8 mouse cellular contexts compared by ENCODE assay signal in the genomic region with DNA sequence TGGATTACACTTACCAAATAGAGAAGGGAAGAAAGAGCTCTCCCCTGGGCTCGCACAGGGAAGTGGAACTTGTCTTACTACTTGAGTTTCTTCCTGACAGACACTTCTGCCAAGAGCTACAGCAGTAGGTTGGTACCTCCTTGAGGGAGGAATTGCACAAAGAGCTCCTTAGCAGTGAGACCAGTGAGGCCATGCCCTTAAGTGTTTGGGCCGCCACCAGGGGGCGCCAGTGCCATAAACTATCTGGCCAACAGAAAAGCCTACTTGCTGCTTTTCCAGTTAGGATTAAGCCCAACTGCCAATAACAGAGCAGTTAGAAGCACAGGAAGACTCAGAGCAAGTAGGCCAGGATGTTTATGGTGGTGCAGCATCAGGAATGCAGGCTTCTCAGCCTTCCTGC. TPM values are rescaled to one million over a fixed set of nuclear protein-coding genes. Genes with fewer than 3 reads are reported as not detected.
DNase-seq lines count a peak whose midpoint lies in the region; ATAC-seq and TF ChIP-seq lines count a peak whose summit lies in the region.

No protein-coding gene starts in this region.

- H3K4me2 ChIP-seq in heart, embryonic 11.5 days = no peak overlapping the region
- H3K4me2 ChIP-seq in intestine, embryonic 15.5 days (replicated peaks) = no peak overlapping the region
- H3K4me2 ChIP-seq in midbrain, embryonic 11.5 days = no peak overlapping the region

- peak; percentile 96 for DNase-seq in heart, adult 11 months
- peak; percentile 95 for DNase-seq in gastrocnemius, postnatal 10 days
- DNase-seq in left cerebral cortex, postnatal 14 days (ENCODE audit: low spot score in 2 of 2) = peak; percentile 80 to 81
- peak; percentile 99 for DNase-seq in midbrain, embryonic 11.5 days (ENCODE audit: low spot score, missing footprints)
- peak; percentile 49 to 82 for DNase-seq in spleen, adult 18-20 months

- WGBS in heart, embryonic 11.5 days (ENCODE audit: insufficient replicate concordance) = 6% methylated on average over 3 of the region's 3 CpGs
- 21% methylated on average over 3 of the region's 3 CpGs for WGBS in intestine, embryonic 15.5 days
- WGBS in midbrain, embryonic 11.5 days = 14% methylated on average over 3 of the region's 3 CpGs

- H3K36me3 ChIP-seq in heart, embryonic 11.5 days (ENCODE audit: control insufficient read depth, insufficient read depth, low read length) = peaks cover 30% of the 10 kb centered on the region
- H3K36me3 ChIP-seq in intestine, embryonic 15.5 days = 0 out of 2 replicates have a peak, but pooled peaks cover 3% of the 10 kb centered on the region
- peaks cover 16% of the 10 kb centered on the region for H3K36me3 ChIP-seq in midbrain, embryonic 11.5 days (ENCODE audit: control insufficient read depth, insufficient read depth, low read length)

- H3K9me3 ChIP-seq in heart, embryonic 11.5 days (replicated peaks; ENCODE audit: control insufficient read depth, low read length) = no peaks in the 10 kb centered on the region
- H3K9me3 ChIP-seq in intestine, embryonic 15.5 days = no peaks in the 10 kb centered on the region
- H3K9me3 ChIP-seq in midbrain, embryonic 11.5 days (ENCODE audit: control insufficient read depth, low read length) = no peaks in the 10 kb centered on the region

- TF ChIP-seq POLR2A in cortical plate, adult 2 months (IDR thresholded peaks at IDR 0.05; ENCODE audit: extremely low read depth, insufficient read depth, low read length) = no peak

- H3K9ac ChIP-seq in heart, embryonic 11.5 days (ENCODE audit: low read depth, low read length) = no peak overlapping the region
- no peak overlapping the region for H3K9ac ChIP-seq in intestine, embryonic 15.5 days
- no peak overlapping the region for H3K9ac ChIP-seq in midbrain, embryonic 11.5 days (ENCODE audit: low read length)

- H3K4me3 ChIP-seq in heart, embryonic 11.5 days (ENCODE audit: low read depth, low read length) = no peak overlapping the region
- no peak overlapping the region for H3K4me3 ChIP-seq in cortical plate, adult 2 months (ENCODE audit: insufficient read depth, low read length)
- no peak overlapping the region for H3K4me3 ChIP-seq in intestine, embryonic 15.5 days (replicated peaks)
- H3K4me3 ChIP-seq in midbrain, embryonic 11.5 days (ENCODE audit: low read depth, low read length) = no peak overlapping the region

- H3K4me1 ChIP-seq in heart, embryonic 11.5 days (ENCODE audit: control insufficient read depth, insufficient read depth, low read length) = no peaks in the 10 kb centered on the region
- H3K4me1 ChIP-seq in cortical plate, adult 2 months (ENCODE audit: control insufficient read depth, insufficient read depth, low read length) = no peaks in the 10 kb centered on the region
- H3K4me1 ChIP-seq in intestine, embryonic 15.5 days (replicated peaks) = no peaks in the 10 kb centered on the region
- H3K4me1 ChIP-seq in midbrain, embryonic 11.5 days (ENCODE audit: control insufficient read depth, insufficient read depth, low read length) = no peaks in the 10 kb centered on the region

- H3K27ac ChIP-seq in heart, embryonic 11.5 days (ENCODE audit: low read depth, low read length) = no peak overlapping the region
- H3K27ac ChIP-seq in cortical plate, adult 2 months (ENCODE audit: insufficient read depth, low read length) = no peak overlapping the region
- no peak overlapping the region for H3K27ac ChIP-seq in intestine, embryonic 15.5 days
- H3K27ac ChIP-seq in midbrain, embryonic 11.5 days (ENCODE audit: low read depth, low read length) = no peak overlapping the region

- H3K27me3 ChIP-seq in heart, embryonic 11.5 days (ENCODE audit: control insufficient read depth, insufficient read depth, low read length) = no peaks in the 10 kb centered on the region
- H3K27me3 ChIP-seq in intestine, embryonic 15.5 days (replicated peaks) = no peaks in the 10 kb centered on the region
- no peaks in the 10 kb centered on the region for H3K27me3 ChIP-seq in midbrain, embryonic 11.5 days (ENCODE audit: control insufficient read depth, insufficient read depth, low read length)

- intact Hi-C loops in left cerebral cortex, postnatal 14 days (cut with DNase I) = loop anchor here (5.0 kb wide), 1 partner anchor 57 kb away; the partner anchor contains the start of gene Ccin

- peak; percentile 76 for TF ChIP-seq CTCF in cortical plate, adult 2 months (IDR thresholded peaks at IDR 0.05; ENCODE audit: extremely low read depth, insufficient read depth, low read length)

- ATAC-seq in heart, embryonic 11.5 days (replicated peaks; ENCODE audit: insufficient number of reproducible peaks, low FRiP score, low TSS enrichment) = no peak
- peak; percentile 81 for ATAC-seq in intestine, embryonic 15.5 days
- ATAC-seq in midbrain, embryonic 11.5 days (ENCODE audit: low FRiP score) = 0 out of 2 replicates have a peak, but pooled peaks have one; percentile 46

RNA-seq across cellular contexts. Expression of gene Glipr2, which starts 31.4 kb away (rescaled TPM):
- polyA plus RNA-seq in heart, embryonic 11.5 days (2014; fragmentation: Nextera tagmentation; extraction: Ambion mirVana) = 112 and 136 TPM in 2 replicates
- 2.6 and 3.2 TPM in 2 replicates for polyA plus RNA-seq in cortical plate, adult 2 months (2012; rRNA removed)
- total RNA-seq in gastrocnemius, postnatal 10 days (2021) = 10 to 100 TPM; 13.1 to 18.0 TPM
- polyA plus RNA-seq in intestine, embryonic 15.5 days (2015; fragmentation: Nextera tagmentation; extraction: Ambion mirVana) = 85.4 and 88.7 TPM in 2 replicates
- 1 to 10 TPM; 1.7 to 2.0 TPM for total RNA-seq in left cerebral cortex, postnatal 14 days (2021)
- 82.7 and 89.5 TPM in 2 replicates for polyA plus RNA-seq in midbrain, embryonic 11.5 days (2014; fragmentation: Nextera tagmentation; extraction: Ambion mirVana)

RNA-seq across cellular contexts. Expression of gene Reck, which starts 50.4 kb away (rescaled TPM):
- 11.8 and 13.6 TPM in 2 replicates for polyA plus RNA-seq in heart, embryonic 11.5 days (2014; fragmentation: Nextera tagmentation; extraction: Ambion mirVana)
- polyA plus RNA-seq in cortical plate, adult 2 months (2012; rRNA removed) = 12.9 and 13.1 TPM in 2 replicates
- total RNA-seq in gastrocnemius, postnatal 10 days (2021) = 10 to 100 TPM; 13.6 to 15.5 TPM
- polyA plus RNA-seq in intestine, embryonic 15.5 days (2015; fragmentation: Nextera tagmentation; extraction: Ambion mirVana) = 16.4 and 17.0 TPM in 2 replicates
- 1 to 10 TPM; 5.6 to 7.3 TPM for total RNA-seq in left cerebral cortex, postnatal 14 days (2021)
- polyA plus RNA-seq in midbrain, embryonic 11.5 days (2014; fragmentation: Nextera tagmentation; extraction: Ambion mirVana) = 11.9 and 13.6 TPM in 2 replicates

RNA-seq across cellular contexts. Expression of gene Ccin, which starts 57.5 kb away (rescaled TPM):
- polyA plus RNA-seq in heart, embryonic 11.5 days (2014; fragmentation: Nextera tagmentation; extraction: Ambion mirVana) = not detected in 2 replicates
- not detected in 2 replicates for polyA plus RNA-seq in cortical plate, adult 2 months (2012; rRNA removed)
- total RNA-seq in gastrocnemius, postnatal 10 days (2021) = under 1 TPM in 1 of 2 experiments, not detected in 1; 0.14 TPM
- polyA plus RNA-seq in intestine, embryonic 15.5 days (2015; fragmentation: Nextera tagmentation; extraction: Ambion mirVana) = not detected in 2 replicates
- total RNA-seq in left cerebral cortex, postnatal 14 days (2021) = not detected
- not detected in 2 replicates for polyA plus RNA-seq in midbrain, embryonic 11.5 days (2014; fragmentation: Nextera tagmentation; extraction: Ambion mirVana)

Comparison
In these comparisons a context has a peak if more than half of its experiments do, and no peak if none do; other contexts are left out.
1. RNA of gene Glipr2, which starts 31.4 kb away (polyA plus RNA-seq): 112 to 136 TPM in heart, embryonic 11.5 days, 85.4 to 88.7 TPM in intestine, embryonic 15.5 days and 82.7 to 89.5 TPM in midbrain, embryonic 11.5 days; 2.6 to 3.2 TPM in cortical plate, adult 2 months; every median in the first group is over 10 times any median in the second.
2. Peak in every context shown above with its lines, with median percentiles within 50 percentile points of each other: DNase-seq.